Mouse (Mus musculus) heart, adult 11 months (tissue): ENCODE results near the gene Glra4.

Experiments used
- DNase-seq: peaks from one replicate; pipeline ENCODE4 v3.0.0; 2022

Gene Glra4

GRCm38 (mm10) chrX:136780041-136780440 is at the start of gene Glra4:
TSS of gene Glra4 (minus strand) at chrX:136780141.
- no peak for DNase-seq

GRCm38 (mm10) chrX:136828610-136829009 is 48.7 kb upstream of the Glra4 start:
- DNase-seq: no peak

- DNase-seq: no peak
Observed at GRCm38 (mm10) chrX:136825016-136825415, 45.1 kb upstream of the Glra4 start.

DNA sequence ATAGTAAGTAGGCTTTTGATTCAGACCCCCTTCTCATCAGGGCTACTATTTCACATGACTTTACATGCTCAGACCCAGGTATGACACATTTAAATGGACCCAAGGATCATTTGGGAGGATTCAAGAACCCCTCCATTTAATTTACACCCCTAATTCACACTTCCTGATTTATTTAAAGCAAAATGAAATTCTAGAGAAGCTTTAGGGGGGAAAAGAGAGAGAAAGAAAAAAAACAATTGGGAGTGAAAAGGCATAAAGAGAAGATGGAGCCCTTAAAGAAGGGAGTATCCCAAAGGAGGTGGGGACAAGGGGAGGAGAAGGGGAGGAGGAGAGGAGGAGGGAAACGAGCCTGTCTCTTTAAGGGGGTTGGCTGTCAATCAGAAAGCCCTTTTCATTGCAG is 42.4 kb upstream of the Glra4 start, which contains the start of gene Plp1:
Gene Plp1 (plus strand): TSS at position 301 of the 400 bp plus-strand sequence.
- no peak for DNase-seq

DNA sequence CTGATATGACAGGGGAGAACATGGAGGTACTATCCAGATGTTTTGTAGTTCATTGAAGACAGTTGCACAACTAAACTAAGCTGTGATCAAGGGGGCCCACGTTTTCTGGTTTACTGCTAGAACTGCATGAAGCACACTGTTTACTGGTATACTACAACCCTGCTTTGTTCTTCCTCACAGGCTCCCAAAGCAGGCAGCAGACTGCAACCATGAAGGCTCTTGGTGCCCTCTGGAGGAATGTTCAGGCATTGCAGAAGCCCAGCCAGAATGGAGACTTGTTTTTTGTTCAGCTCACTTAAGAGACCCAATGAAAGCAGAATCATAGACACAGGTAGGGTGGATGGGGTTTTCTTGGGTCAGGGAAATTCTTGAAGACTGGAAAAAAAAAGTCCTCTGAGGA is 40.3 kb upstream of the Glra4 start:
- DNase-seq: peak; percentile 87

DNA sequence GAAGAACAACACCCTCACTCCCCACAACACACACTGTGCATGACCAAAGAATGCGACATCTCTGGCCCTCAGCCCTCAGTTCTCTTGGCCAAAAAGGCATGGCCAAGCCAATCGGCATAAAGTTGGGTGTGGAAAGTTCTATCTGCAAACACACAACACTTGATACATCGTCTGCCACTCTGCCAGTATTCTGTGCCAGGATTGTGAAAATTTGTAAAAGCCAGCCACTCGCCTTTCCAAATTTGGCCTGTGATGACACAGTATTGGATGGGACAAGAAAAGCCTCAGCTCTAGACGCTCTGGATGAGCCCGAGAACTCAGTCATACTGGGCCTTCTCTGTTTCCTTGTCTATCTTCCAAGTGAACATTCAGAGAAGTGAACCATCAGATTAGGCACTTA is 39.8 kb upstream of the Glra4 start:
- peak; percentile 91 for DNase-seq

DNA sequence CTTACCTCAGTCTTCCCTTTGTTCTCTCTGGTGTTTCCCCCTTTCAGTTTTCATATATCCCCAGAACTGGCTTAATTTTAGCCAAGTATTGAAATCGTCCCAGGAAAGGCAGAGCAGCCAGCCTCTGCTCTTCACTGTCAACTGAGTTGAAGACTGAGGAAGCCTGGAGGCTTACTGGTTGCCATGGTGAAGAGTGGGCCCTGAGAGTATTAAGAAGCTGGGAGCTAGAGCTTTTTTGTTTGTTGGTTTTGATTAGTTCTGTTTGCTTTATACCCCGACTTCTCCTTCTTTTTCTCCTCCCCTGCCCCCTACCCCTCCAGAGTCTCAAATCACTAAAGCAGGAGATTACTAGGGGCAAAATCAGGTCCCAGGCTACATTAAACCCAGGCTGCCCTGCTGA is 17.3 kb upstream of the Glra4 start:
- DNase-seq: no peak

- DNase-seq: no peak
Observed at GRCm38 (mm10) chrX:136789446-136789845, 9.5 kb upstream of the Glra4 start.

GRCm38 (mm10) chrX:136779262-136779661 is 679 bp downstream of the Glra4 start:
- DNase-seq: no peak

DNA sequence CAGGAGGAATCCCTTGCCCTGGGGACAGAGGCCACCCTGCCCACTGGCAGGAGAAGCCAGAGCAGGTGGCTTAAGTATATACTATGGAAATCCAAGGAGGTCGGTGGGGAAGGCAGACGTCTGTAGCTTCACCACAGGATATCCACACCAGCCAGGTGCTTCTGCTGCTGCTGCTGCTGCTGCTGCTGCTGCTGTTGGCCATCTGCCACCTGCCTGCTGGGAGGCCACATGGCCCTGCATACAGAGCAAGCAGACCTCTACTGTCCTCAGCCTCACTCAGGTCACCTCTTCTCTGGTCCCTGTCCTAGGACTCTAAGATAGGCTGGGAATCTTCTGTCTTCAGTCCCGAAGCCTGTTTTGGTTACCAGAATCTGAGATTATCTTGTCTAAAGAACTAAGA is 1.9 kb downstream of the Glra4 start:
- DNase-seq: no peak

DNA sequence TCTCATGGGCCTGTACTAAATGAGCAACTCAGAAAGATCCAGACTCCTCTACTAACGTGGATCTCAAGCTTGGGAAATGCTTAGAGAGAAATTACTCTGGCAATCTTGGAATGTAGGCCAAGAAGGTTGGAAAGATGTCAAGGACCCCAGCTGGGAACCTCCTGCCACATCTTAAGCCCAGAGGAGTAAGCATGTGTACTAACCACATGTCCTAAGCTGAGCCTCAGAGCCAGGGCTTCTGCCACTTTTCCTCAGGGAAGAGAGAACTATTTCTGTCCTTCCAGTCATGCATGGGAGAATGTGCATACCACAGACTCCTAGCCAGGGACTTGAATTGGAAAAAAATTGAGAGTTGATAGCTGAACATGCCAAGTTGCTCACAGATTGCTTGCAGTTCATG is 6.9 kb downstream of the Glra4 start:
- DNase-seq: peak; percentile 95

- DNase-seq: no peak
Observed at GRCm38 (mm10) chrX:136761103-136762074, 18.6 kb downstream of the Glra4 start.

- no peak for DNase-seq
Observed at GRCm38 (mm10) chrX:136755464-136755863, 24.5 kb downstream of the Glra4 start.

GRCm38 (mm10) chrX:136749329-136749728 is 30.6 kb downstream of the Glra4 start:
- no peak for DNase-seq

DNA sequence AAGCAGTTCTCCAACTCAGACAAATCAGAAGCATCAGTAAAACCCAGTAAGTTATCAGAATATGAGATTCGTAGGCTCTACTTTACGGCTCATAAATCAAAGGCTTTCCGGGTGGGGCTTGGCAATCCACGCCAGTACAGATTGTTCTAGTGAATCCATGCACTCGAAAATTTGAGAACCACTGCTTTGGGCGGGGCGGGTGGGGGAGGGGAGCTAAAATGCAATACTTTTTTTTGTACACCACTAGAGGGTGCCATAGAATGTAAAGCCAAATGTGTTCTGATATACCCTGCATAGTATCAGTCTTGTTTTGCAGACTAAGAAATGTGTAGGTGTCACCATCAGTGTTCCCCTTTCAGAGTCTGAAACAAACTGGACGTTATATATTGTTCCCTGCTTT is 35.3 kb downstream of the Glra4 start:
- no peak for DNase-seq

DNA sequence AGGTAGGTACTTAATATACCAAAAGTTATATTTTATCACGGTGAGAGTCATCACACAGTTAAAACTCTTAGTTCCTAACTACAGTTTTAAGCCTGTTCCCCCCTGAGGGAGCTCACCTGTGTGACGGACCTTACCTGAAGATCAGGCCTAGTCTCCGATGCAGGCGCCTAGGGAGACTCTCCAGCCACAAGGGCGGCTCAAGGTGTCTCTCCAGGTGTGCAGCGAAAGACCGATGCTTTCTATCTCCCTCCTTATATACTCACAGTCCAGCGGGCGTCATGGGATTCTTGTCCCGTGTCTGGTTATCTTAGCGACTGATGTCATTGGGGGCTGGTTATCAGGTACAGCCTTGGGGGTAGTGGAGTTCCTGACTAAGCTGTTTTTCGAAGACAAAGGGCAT is 36.5 kb downstream of the Glra4 start, which contains the start of gene Morf4l2:
Gene Morf4l2 (minus strand): TSS at position 232 of the 400 bp plus-strand sequence.
- DNase-seq: peak; percentile 78

DNA sequence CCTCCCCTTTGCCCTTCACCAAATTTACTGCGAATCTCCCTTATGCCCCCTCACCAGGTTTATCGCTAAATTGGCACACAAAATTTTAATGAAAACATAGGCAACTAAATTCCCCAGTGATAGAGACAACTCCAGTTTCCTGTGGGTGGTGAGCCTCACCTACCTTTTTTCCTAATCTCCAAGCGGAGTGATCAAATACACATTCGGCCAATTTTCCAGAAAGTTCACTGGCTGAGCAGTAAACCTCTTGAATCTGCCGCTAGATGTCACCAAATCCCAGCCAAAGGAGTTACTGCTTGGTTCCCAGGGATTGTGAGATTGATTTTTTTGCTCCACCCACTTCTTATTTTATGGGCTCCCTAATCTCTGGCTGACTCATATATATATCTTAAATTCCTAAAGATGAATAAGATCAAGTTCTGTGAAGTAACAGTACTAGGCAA is 37.3 kb downstream of the Glra4 start:
- DNase-seq: peak; percentile 93

GRCm38 (mm10) chrX:136742241-136742640 is 37.7 kb downstream of the Glra4 start:
- DNase-seq: peak; percentile 88

GRCm38 (mm10) chrX:136741651-136742201 is 38.2 kb downstream of the Glra4 start:
- DNase-seq: no peak

DNA sequence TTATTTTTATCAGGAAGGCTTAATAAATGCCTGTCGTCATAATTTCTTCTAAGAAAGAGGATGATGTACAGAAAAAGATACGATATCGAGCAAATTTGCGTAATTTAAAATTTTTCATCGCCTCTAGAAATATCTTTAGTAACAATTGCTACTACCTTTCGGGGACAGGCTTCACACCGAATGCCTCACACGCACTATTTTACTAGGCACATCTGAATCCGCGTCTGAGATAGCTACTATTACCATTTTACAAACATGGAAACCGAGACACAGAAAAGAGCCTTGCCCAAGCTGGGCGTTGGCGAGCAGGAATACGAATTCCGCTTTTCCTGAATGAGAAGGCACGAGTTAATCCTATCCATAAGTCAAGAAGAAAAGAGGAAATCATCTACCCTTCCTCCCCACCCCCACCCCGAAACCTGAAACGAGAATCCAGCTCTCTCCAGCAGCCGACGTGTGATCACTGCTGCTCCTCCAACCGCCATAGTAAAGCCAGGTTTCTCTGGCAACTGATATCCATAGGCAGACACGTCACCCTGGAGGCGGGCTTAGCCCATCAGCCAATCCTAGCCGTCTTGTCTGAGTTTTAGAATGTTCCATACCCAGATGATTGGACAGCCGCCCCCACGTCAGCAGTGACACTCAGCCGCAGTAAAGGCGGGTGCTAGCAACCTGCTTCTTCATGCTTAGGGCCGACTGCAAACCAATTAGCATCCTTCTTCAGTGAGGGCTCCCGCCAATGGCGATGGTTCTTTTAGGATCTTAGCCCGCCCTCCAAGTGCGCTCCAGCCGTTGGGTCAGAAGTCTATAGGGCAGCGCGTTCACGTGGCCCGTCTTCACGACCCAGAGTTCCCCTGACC is 38.9 kb downstream of the Glra4 start:
- peak; percentile 100 for DNase-seq

DNA sequence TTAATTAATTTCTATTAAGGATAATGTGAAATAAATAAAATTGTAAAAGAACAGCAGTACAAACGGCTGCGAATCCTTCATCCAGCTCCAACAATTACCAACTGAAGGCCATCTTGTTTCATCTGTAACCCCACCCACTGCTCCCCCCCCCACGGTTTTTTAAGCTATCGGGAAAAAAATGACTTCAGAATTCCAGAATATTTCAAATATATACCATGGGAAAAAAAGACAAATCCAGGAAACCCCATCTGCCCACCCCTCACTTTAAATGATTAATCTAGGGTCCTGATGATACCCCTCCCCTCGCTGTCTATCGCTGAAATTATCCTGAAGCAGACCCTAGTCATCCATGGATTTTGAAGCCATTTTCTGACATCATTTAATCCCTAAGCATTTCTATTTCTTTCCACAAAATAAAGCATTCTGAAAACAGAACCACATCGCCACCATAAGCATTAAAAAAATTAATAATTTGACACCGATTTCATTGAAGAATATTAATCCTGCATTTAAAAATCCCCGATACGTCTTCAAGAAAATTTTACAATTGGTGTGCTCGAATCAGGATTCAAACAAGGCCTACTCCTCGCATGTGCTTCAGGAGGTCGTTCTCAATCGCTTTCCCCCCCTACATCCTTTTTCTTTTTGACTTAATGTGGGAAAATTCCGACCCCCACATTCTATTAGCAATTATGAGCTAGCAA is 39.7 kb downstream of the Glra4 start:
- no peak for DNase-seq

DNA sequence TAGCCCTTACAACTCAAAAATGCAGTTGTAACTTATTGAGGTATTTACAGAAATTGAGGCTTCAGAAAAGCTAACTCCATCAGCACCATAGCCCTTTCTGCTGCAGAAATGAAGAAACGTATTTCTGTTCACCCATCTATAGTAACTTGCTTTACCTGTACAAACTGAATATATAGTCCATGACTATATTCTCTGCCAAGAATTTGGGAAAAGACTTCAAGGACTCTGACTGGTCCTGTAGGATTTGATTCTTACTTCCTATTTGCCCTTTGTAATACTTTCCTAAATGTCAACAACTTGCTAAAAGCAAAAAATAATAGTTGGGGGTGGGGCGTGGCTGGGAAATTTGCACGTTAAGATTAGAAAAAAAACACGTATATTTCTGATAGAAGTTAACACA is 47.9 kb downstream of the Glra4 start:
- DNase-seq: no peak
